Mouse (Mus musculus): ENCODE measurements around the gene Idnk. TPM values are rescaled to one million over a fixed set of nuclear protein-coding genes. Genes with fewer than 3 reads are reported as not detected.
A peak's percentile ranks its signal among the peaks of the same experiment; 100 is the strongest.

The Idnk gene
- total RNA-seq (2021) = 10 to 100 TPM; 23.9 to 26.6 TPM
- long read RNA-seq, experiment 1, transcript Idnk-202 (4 exons, 1,462 nt) = major isoform, 23 of 25 reads
- long read RNA-seq, experiment 1, partial matches to known transcripts = 1 of 25 reads
- long read RNA-seq, experiment 1, other reads (novel, unspliced or antisense) = 0 of 25 reads
- long read RNA-seq, experiment 2, transcript Idnk-202 (4 exons, 1,462 nt) = major isoform, 15 of 20 reads
- long read RNA-seq, experiment 2, partial matches to known transcripts = 0 of 20 reads
- long read RNA-seq, experiment 2, other reads (novel, unspliced or antisense) = 4 of 20 reads

DNA sequence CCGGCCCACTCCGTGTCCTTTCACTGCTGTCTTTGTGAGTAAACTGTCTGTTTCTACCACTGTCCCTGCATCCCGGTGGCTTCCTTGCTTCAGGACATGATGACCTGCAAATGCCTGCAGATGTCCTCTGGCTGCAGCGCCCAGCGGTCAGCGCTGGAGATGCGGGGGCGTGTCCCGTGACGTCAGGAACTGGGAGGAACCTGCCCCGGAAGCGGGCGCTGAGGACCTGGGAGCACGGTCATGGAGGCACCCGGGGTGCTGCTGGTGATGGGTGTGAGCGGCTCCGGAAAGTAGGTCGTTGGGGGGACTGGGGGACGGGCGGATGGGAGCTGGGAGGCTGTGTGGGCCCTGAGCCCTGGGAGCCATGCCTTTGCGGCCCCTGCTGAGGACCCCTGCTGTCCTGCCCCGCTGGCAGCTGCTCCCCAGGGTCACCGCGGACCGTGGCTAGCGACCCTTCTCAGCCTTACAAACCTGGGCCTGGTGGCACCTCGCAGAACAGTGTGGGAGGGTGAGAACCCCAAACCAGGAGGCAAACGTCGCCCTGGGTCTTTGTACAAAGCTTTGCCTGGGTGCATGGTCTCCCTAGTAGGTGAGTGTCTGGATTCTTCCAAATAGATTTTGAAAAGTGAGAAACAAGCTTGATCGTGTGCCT is at the start of gene Idnk:
TSS of gene Idnk (plus strand) at position 203 of the 652 bp plus-strand sequence.
- DNase-seq = peak; percentile 94

DNA sequence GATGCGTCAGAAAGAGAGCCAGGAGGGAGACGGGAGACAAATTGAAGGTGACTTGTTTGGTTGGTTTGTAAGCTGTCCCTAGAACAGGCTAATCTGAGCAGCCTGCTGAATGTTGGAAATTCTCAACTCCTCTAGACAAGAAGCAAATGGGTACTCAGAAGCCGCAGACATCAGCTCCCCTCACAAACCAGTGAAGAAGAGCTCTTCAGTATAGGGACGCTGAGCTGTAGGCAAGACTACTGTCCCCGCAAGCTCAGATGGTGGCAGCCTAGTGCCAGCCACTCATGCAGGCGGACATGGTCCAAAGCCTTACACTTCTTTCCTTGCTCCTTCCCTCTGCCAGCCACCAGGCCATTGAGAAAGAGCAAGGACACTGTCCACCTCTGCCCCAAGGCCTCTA is 46.1 kb upstream of the Idnk start:
- no peak for DNase-seq

DNA sequence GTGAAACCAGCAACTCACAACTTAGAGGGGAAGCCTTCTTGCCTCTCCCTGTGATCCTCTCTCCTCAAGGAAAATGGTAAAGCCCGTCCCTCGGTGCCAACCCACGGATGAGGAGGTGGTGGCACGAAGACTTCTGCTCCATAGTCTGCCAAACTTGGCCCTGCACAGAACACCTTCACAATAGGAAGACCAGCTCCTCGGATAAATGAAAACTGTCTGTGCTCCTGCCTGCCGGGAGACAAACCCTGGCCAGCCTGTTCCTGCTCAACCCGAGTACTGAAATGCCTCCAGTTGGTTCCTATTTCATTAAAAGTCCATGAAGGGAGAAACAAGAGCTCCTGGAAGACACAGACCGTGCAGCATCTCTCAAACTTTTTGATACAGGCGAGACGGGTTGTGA is 45.3 kb upstream of the Idnk start:
- peak in 1 of 2 experiments; percentile 33 for DNase-seq

DNA sequence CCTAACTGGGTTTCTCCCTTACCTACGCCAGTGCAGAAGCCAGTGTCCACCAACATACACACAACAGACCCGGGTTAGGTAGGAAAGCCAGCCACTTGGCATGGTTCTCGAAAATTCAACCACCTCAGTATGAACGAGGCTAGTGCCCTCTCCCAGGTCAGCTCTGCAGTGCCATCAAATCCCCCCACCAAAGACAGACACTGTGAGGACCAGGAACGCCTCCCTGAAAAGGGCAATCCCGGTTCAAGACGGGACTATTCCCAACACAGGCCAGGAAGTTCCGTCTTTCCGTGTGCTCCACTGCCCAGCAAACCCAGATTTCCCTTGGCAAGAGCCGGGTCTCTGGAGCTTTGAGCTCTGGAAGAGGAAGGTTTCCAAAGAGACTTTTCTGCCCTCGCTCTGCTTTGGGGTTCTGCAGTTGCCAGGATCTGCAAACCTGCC is 44.8 kb upstream of the Idnk start:
- peak; percentile 33 to 48 for DNase-seq

DNA sequence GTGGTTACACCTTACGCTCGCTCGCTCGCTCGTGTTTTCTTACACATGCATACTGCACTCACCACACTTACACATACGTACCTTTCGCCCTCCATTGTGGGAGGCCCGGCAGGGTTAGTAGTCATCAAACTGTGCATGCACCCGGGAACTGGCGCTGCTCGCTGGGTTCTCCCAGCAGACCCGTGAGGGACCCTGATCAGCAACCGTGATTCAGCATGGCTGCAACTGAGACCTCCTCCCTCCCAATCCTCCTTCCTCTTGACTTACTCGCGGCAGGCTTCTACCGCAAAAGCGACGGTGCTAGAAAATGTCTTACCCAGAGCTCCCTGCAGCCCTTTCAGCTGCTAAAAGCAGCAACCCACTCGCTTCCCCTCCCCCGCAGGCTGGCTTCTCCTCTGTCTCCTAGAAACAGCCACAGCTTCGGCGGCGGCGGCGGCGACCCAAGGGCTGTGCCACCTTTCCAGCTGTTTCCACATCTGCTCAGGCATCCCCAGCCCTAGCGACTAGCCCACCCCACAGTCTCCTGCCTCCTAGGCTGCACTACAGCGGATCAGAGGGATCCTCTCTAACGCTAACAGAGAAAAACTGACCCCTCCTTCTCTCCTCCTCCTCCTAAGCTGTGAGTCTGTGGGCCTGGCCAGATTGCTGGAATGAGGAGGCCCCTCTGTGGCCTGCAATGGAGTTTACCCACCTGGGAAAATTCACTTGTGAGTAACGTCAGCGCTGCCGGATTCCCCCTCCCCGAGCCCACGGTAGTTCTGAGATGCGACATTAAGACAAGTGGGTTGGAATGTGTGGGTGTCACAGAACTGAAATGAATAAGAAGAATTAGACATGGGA is 44.2 kb upstream of the Idnk start, which contains the start of gene Klhl3:
TSS of gene Klhl3 (minus strand) at position 532 of the 840 bp plus-strand sequence.
- DNase-seq = peak; percentile 62 to 76

DNA sequence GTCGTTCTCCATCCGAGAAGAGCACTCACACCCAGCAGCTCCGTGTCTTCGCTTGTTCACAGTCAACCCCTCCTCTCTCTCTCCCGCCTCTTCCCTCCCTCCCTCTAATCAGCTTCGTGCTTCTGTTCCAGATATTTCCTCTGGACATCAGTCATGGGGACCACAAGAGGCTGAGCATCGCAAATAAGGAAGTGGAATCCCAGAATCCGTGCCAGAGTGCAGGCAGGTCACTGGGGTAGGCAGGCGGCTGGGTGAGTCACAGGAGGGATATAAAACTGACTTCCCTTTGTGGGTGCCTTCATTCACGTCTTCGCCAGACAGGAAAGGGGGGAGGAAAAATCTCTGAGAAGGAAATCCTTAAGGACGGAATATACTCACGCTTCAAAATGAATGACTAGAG is 42.2 kb upstream of the Idnk start:
- DNase-seq = peak; percentile 59 to 82

DNA sequence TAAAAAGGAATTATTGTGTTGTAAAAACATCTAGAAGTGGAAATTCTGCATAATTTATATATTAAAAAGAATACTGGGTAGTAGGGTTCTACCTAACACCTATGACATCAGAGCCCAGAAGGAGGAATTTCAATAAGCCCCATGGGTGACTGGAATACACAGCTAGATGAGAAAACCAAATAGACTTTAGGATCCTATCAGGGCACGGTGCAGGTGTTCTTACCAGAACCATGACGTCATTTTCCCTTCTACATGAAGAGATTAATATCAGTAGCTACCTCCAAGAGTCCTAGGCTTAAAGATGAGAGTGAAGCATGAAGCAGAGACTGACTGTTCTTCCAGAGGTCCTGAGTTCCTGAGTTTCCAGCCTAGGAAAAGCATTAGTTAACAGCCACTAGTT is 40.6 kb upstream of the Idnk start:
- DNase-seq = no peak

DNA sequence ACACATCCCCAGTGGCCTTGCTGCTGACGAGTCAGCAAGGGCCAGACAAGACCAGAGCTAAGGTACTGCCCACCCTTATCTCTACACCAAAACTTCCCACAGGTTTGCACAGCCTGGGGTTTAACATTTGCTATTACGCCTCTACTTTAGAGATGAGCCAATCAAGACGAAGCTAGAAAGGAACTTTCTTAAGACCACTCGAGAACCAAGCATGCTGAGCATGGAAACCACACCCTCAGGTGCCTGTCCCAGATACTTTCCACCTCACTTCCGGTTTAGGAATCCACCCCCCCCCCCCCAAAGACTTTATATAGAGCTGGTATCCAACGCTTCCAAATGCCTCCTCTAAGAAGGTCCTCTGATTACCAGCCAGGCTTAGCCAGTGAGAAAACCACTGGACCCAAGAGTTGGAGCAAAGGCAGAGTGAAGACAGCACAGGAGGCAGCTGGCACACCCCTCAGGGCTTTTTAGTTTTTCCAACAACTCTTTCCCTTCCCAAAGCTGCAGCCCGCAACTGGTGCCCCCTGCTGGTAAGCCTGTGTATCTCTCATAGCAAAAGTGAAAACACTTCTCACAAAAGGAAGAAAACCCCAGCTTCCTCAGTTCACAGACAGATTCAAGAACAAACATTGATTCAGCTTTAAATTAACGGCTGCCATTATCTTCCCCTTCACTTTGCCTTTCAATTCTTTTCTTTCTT is 40.0 kb upstream of the Idnk start:
- DNase-seq = peak; percentile 72 to 86

DNA sequence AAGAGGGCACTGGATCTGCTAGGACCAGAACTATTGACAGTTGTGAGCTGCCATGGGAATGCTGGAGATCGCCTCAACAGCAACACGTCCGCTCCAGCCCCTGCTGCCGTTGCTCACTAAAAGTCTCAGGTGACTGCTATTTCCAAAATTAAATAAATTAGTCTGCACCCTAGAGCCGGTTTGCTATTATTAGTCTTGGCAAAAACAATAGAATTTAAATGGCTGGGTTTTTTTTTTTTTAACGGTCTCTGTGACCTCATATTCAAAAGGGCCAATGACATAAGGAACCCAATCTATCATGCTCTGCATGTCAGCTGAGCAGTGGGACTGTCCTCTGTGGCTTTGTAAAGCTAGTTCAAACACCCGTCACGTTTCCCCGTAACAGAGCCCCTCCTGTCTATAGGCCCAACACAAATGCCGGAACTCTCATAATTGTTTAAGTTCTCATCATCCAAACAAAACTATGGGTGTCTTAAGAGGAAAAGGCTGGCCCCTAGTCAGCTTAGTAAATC is 34.6 kb upstream of the Idnk start:
- DNase-seq = no peak

DNA sequence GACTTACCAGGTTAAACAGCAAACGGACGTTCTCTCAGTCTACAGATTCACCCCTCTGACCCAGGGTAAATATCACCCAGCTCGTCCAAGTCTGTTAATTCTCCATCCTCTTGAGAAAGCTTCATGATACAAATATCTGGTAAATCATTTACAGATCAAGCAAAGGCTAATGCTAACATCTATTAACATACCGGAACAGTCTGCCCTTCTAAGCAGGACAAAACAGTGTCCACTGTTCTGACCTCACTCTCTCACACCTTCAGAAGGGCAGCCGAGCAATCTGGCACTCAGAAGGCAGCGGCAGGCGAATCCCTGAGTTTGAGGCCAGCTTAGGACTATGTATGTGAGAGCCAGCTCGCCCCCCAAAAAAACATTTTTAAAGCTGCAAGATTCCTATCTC is 34.1 kb upstream of the Idnk start:
- DNase-seq = no peak

DNA sequence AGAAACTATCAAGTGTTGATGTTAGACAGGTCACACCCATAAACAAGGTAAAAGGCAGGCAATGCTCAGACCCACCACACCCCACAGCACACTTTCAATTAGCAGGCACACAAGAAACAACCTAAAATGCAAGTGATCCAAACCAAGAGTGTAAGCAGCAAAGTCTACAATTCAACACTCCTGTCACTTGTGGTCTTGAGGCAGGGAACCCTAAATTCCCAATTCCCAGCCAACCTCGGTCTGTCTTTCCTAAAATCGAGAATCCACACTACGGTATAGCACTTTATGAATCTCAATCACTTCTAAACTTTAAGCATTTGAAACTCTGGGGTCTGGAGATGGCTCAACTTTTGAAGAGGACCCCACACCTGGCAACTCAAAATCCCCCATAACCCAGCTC is 33.2 kb upstream of the Idnk start:
- DNase-seq = no peak

DNA sequence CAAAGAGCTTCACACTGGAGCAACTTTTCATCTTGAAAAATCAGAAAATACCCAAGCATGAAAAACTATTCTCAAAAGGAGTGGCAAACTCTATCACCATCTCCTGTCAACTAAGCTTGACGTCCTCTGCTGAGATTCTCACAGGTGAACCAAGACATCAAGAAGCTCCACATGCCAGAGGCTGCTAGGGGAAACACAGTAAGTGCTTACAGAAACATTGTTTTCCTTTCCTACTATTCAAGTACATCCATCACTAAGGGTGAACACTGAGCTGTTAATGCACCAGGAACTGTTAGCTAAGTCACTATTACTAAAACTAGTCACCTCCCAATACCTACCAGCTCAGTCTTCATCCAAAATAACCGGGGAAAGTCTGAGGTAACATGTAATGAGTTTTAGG is 32.5 kb upstream of the Idnk start:
- DNase-seq = no peak

DNA sequence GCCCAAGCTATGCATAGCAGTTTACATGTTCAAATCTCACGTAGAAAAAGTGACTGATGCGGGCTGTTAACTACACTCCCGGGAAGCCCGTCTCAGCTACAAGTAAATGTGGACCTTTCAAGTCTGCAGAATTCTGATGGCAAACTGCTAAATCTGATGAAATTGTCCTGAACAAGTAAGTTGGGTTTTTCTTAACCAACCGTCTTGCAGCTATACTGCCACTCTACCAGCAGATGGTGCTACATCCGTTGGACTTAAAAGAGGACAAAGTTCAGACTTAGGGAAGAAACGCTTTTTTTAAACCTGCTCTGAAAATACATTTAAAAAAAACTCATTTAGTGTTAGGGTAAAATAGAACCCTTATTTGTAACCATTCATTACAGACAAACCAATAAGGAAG is 31.3 kb upstream of the Idnk start:
- DNase-seq = peak; percentile 60 to 74

DNA sequence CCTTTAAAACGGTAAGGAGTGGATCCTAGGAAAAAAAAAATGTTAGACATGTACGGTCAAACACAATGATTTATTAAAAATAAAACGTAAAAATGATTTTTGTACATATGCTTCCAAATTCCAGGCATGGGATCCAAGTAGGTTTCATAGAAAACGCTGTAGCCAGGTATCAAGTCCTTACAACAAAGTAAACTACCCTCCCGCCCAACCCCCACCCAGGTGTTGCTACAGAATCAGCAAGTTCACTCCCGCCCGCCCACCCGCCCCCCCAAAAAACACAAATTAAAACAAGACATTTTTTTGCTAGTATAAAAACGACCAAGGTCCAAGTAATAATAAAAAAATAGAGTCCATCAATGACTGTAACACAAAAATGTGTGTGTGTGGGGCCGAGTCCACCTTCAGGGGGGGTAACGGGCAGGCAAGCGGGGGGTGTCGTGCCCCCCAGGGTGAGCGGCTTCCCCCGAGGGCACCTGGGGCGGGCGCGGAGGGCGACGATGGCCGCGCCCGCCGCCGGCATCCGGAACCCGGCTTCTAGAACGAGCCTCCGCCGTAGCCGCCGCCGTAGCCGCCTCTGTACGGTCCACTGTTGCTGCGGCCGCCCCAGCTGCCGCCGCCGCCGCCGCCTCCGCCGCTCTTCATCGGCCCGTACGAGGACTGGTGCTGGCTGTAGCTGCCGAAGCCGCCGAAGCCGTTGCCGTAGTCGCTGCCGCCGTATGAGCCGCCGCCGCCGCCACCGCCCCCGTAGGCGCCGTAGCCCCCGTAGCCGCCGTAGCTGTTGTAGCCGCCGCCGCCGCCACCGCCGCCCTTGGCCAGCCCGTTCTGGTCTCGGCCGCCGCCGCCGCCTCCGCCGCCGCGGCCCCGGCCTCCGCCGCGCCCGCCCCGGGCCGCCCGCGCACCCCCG is 30.3 kb upstream of the Idnk start:
- no peak for DNase-seq

DNA sequence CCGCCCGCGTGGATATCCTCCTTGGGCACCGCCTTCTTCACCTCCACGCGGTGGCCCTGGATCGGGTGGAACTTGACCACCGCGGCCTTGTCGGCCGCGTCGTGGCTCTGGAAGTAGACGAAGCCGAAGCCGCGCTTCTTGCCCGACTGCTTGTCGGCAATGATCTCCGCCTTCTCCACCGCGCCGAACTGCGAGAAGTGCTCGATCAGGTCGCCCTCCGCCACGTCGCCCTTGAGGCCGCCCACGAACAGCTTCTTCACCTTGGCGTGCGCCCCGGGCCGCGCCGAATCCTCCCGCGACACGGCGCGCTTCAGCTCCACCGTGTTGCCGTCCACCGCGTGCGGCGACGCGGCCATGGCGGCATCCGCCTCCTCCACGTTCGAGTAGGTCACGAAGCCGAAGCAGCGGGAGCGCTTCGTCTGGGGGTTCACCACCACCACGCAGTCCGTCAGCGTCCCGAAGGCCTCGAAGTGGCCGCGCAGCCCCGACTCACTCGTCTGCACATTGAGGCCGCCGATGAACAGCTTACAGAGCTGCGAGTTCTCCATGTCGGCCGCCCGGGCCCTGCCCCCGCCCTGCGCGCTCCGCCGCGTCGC is 29.6 kb upstream of the Idnk start:
- peak in 1 of 2 experiments; percentile 81 for DNase-seq

DNA sequence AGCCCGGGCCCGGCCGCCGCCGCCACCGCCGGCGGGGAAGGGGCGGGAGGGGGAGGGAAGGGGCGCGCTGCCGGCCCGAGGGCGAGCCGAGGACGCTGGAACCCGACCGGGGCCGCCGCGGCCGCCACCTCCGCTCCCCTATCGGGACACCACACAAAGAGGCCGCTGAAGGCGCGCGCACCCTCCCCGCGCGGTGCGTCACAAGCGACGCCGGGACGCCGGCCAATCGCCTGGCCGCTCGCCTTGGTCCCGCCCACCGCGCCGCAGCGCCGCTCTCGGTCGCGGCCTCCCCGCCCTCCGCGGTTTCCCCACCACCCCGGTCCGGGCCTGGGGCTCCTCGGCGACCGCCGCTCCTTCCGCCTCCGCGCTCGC is 29.1 kb upstream of the Idnk start, which contains the start of gene Hnrnpa0:
TSS of gene Hnrnpa0 (minus strand) at position 161 of the 372 bp plus-strand sequence.
- DNase-seq = peak; percentile 95

DNA sequence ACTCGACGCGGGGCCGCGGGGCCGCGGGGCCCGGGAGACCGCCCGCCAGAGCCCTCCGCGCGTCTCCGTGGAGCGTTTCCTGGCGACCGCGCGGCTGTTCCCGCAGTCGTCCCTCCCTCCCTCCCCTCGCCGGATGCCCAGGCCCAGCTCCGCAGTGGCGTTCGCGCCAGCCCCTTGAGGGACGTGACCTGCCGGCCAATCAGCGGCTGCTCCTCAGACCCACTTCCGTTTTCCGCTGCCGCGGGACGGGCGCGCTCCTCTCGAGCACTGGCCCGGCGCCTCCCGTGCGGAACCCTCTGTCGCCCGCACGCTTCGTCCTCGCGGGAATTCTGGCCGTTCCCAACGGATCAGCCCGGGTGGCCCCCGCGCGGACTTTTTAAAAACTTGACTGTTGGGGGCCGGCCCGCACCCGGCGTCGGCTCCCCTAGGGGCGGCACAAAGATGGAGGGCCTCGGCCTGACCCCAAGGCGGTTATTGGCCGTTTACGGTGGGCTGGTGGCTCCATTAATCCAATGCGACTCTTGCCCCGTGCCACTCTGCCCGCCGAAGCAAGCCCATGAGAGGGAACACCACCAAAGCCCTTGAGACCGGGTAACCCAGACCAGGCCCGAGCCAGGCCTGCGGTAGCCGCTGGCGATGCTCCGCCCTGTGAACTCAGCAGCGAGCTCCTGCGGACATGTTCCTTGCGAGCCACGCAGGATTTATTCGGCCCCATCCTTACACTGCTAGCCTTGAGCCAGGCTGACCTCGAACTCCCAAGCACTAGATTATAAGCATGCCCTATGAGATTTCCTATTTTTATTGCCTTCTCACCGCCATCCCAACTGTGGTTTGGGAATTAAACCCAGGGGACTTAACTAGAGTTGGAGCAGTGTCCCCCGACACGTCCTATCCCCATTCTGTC is 28.4 kb upstream of the Idnk start:
- DNase-seq = peak; percentile 97 to 98

DNA sequence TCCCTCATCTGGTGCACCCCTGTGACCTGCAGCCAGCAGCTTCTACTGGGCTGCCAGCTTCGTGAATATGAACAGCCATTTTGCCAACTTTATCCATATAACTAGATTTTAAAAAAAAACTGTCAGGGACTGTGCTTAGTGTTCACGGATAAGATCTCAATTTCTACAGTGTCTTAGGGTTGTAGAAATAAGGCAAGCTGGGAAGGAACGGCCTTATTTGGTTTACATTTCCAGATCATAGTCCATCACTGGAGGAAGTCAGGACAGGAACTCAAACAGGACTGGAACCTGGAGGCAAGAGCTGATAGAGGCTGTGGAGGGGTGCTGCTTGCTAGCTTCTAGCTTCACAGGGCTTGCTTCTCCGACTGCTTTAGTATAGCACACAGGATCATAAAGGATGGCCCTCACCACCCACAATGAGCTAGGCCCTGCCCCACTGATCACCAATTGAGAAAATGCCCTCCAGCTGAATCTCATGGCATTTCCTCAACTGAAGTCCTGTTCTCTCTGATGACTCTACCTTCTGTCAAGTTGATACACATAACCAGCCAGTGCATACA is 27.7 kb upstream of the Idnk start:
- no peak for DNase-seq

DNA sequence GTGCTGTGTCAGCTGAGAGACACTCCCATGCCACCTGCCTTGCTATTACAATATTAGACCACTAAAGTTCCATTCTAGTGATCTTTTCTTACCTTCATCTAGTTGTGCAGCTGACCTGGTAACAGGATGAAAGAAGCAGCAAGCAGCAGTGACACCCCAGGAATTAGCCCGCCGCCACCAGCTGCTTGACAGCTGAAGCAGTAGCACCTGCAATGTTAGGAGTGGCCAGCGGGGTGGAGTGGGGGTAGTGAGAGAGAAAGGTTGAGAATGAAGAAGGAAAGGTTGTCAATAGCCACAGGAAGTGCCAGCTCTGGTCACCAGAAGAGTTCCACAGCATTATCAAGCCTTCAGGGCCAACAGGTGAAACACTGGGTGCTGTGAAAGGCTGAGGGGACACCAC is 25.8 kb upstream of the Idnk start:
- no peak for DNase-seq

Data from heart, adult 18-20 months (tissue).